Mouse (Mus musculus) frontal cortex, postnatal 36 days (tissue): ENCODE results near the gene Npcd.

Experiments used
- DNase-seq, 2 experiments: peaks; one replicate each; pipeline ENCODE4 v3.0.0; 2022; ENCODE audit warnings: low spot score in 2 of 2

Npcd gene

GRCm38 (mm10) chr15:79767327-79767961 lies 66.6 kb downstream of the Npcd start:
- no peak for DNase-seq

- no peak for DNase-seq
Measured at GRCm38 (mm10) chr15:79766586-79767071, 67.4 kb downstream of the Npcd start.

- DNase-seq, result no peak
Measured at GRCm38 (mm10) chr15:79766168-79766567, 67.9 kb downstream of the Npcd start.

- DNase-seq, result no peak
Measured at GRCm38 (mm10) chr15:79765361-79765760, 68.7 kb downstream of the Npcd start.

- DNase-seq, result peak; percentile 75 to 82
Measured at GRCm38 (mm10) chr15:79764539-79765267, 69.3 kb downstream of the Npcd start.

- no peak for DNase-seq
Measured at GRCm38 (mm10) chr15:79763601-79764246, 70.3 kb downstream of the Npcd start.

GRCm38 (mm10) chr15:79763001-79763400 lies 71.0 kb downstream of the Npcd start:
- DNase-seq, result no peak

- DNase-seq, result peak in 1 of 2 experiments; percentile 60
Measured at GRCm38 (mm10) chr15:79760956-79761355, 73.1 kb downstream of the Npcd start.

- DNase-seq, result no peak
Measured at GRCm38 (mm10) chr15:79757118-79757517, 76.9 kb downstream of the Npcd start.

- peak in 1 of 2 experiments; percentile 69 for DNase-seq
Measured at GRCm38 (mm10) chr15:79755977-79756625, 77.9 kb downstream of the Npcd start.

- DNase-seq, result no peak
Measured at GRCm38 (mm10) chr15:79755176-79755575, 78.9 kb downstream of the Npcd start.

- no peak for DNase-seq
Measured at GRCm38 (mm10) chr15:79753873-79754272, 80.2 kb downstream of the Npcd start.

- DNase-seq, result no peak
Measured at GRCm38 (mm10) chr15:79753420-79753752, 80.7 kb downstream of the Npcd start.

GRCm38 (mm10) chr15:79752742-79753419 lies 81.2 kb downstream of the Npcd start:
- DNase-seq, result peak; percentile 81 to 85

- DNase-seq, result no peak
Measured at GRCm38 (mm10) chr15:79751772-79752171, 82.3 kb downstream of the Npcd start.

GRCm38 (mm10) chr15:79750266-79750665 lies 83.8 kb downstream of the Npcd start:
- no peak for DNase-seq

- DNase-seq, result no peak
Measured at GRCm38 (mm10) chr15:79749162-79749561, 84.9 kb downstream of the Npcd start.

GRCm38 (mm10) chr15:79747998-79748397 lies 86.0 kb downstream of the Npcd start:
- DNase-seq, result no peak

- no peak for DNase-seq
Measured at GRCm38 (mm10) chr15:79745883-79746282, 88.2 kb downstream of the Npcd start.

- no peak for DNase-seq
Measured at GRCm38 (mm10) chr15:79745312-79745711, 88.7 kb downstream of the Npcd start.

- DNase-seq, result no peak
Measured at GRCm38 (mm10) chr15:79744742-79745141, 89.3 kb downstream of the Npcd start.

GRCm38 (mm10) chr15:79744001-79744400 lies 90.0 kb downstream of the Npcd start:
- no peak for DNase-seq
